Mouse (Mus musculus) heart, embryonic 16.5 days (tissue): ENCODE measurements at regions not wholly inside any gene's neighbourhood (a gene's known extent, or its start where the extent isn't known, plus 50 kb on each side); places are given as distances from the start of the nearest gene placed in this dataset.
A peak's percentile ranks its signal among the peaks of the same experiment; 100 is the strongest.

Experiments
- ATAC-seq: fragments of 200-750 bp; cut with Nextera tagmentation; replicated peaks from 2 replicates; pipeline ENCODE4 v1.8.0; 2017; ENCODE audit warnings: moderate number of reproducible peaks; ENCODE audit not compliant: insufficient read depth, low FRiP score; ENCODE audit errors: extremely low read depth
- H3K27ac ChIP-seq: fragments of 300-500 bp; sonication (generic); 2 replicates; pipeline ENCODE4 v1.5.1; 2014; ENCODE audit warnings: mild to moderate bottlenecking, low read length, control low read depth, moderate library complexity
- H3K27me3 ChIP-seq: fragments of 300-500 bp; sonication (generic); 2 replicates; pipeline ENCODE4 v1.6.1; 2014; ENCODE audit warnings: low read length, mixed read lengths; ENCODE audit not compliant: control insufficient read depth, insufficient read depth
- H3K36me3 ChIP-seq: fragments of 300-500 bp; sonication (generic); 2 replicates; pipeline ENCODE4 v1.6.1; 2014; ENCODE audit not compliant: control insufficient read depth, insufficient read depth
- H3K4me1 ChIP-seq: fragments of 300-500 bp; sonication (generic); 2 replicates; pipeline ENCODE4 v1.6.1; 2014; ENCODE audit warnings: low read length, mixed read lengths; ENCODE audit not compliant: control insufficient read depth, insufficient read depth
- H3K4me2 ChIP-seq: fragments of 300-500 bp; sonication (generic); 2 replicates; pipeline ENCODE4 v1.6.1; 2014; ENCODE audit warnings: low read depth, mild to moderate bottlenecking, control low read depth, low read length
- H3K4me3 ChIP-seq: fragments of 300-500 bp; sonication (generic); 2 replicates; pipeline ENCODE4 v1.5.1; 2014; ENCODE audit warnings: mild to moderate bottlenecking, control low read depth, low read length
- H3K9ac ChIP-seq: fragments of 300-500 bp; sonication (generic); 2 replicates; pipeline ENCODE4 v1.6.1; 2014; ENCODE audit warnings: low read length, control low read depth
- H3K9me3 ChIP-seq: fragments of 300-500 bp; sonication (generic); replicated peaks from 2 replicates; pipeline ENCODE4 v1.6.1; 2016; ENCODE audit warnings: low read length; ENCODE audit not compliant: control insufficient read depth
- WGBS: fragments of 180-500 bp; shearing (Covaris S2); extraction: QIAGEN DNeasy Blood & Tissue Kit; methylation state at CpG from one replicate; pipeline ENCODE4 v1.1.7; 2014; 5-methylcytosine and 5-hydroxymethylcytosine counted together

GRCm38 (mm10) chr16:74809154-74809825, 397.7 kb upstream of the Robo2 start:
- 62% methylated on average over 7 of the region's 7 CpGs for WGBS
- no peaks in the 10 kb centered on the region for H3K27me3 ChIP-seq
- H3K9me3 ChIP-seq = no peaks in the 10 kb centered on the region
- H3K36me3 ChIP-seq = no peaks in the 10 kb centered on the region
- no peak overlapping the region for H3K27ac ChIP-seq
- ATAC-seq = no peak
- H3K9ac ChIP-seq = no peak overlapping the region
- H3K4me3 ChIP-seq = no peak overlapping the region
- H3K4me1 ChIP-seq = no peaks in the 10 kb centered on the region
- H3K4me2 ChIP-seq = no peak overlapping the region

- H3K9ac ChIP-seq = no peak overlapping the region
- 80% methylated on average over 2 of the region's 2 CpGs for WGBS
- H3K4me3 ChIP-seq = no peak overlapping the region
- H3K4me2 ChIP-seq = no peak overlapping the region
- H3K4me1 ChIP-seq = no peaks in the 10 kb centered on the region
- H3K36me3 ChIP-seq = no peaks in the 10 kb centered on the region
- no peak for ATAC-seq
- H3K9me3 ChIP-seq = no peaks in the 10 kb centered on the region
- H3K27ac ChIP-seq = no peak overlapping the region
- no peaks in the 10 kb centered on the region for H3K27me3 ChIP-seq
Observed at GRCm38 (mm10) chr16:74806775-74807174, 395.1 kb upstream of the Robo2 start.

- Histone ChIP-seq H3K4me2 (no peak overlapping the region), H3K36me3 (no peaks in the 10 kb centered on the region), H3K9me3 (no peaks in the 10 kb centered on the region), H3K9ac (no peak overlapping the region), H3K27ac (no peak overlapping the region), H3K27me3 (no peaks in the 10 kb centered on the region), H3K4me3 (no peak overlapping the region), H3K4me1 (no peaks in the 10 kb centered on the region)
- 12% methylated on average over 7 of the region's 7 CpGs for WGBS
- ATAC-seq = 0 out of 2 replicates have a peak, but pooled peaks have one; percentile 52
Observed at GRCm38 (mm10) chr16:74801296-74801695, 389.7 kb upstream of the Robo2 start.

- Histone ChIP-seq H3K9me3 (no peaks in the 10 kb centered on the region), H3K9ac (no peak overlapping the region), H3K27me3 (no peaks in the 10 kb centered on the region), H3K4me1 (no peaks in the 10 kb centered on the region), H3K27ac (no peak overlapping the region), H3K4me2 (no peak overlapping the region), H3K4me3 (no peak overlapping the region), H3K36me3 (no peaks in the 10 kb centered on the region)
- 70% methylated on average over 2 of the region's 2 CpGs for WGBS
- ATAC-seq = no peak
Observed at GRCm38 (mm10) chr16:74796303-74796653, 384.7 kb upstream of the Robo2 start.

GRCm38 (mm10) chr16:74795360-74796302, 384.0 kb upstream of the Robo2 start:
- ATAC-seq = no peak
- H3K4me3 ChIP-seq = no peak overlapping the region
- WGBS = 67% methylated on average over 5 of the region's 5 CpGs

GRCm38 (mm10) chr16:74785365-74786119, 373.9 kb upstream of the Robo2 start:
- Histone ChIP-seq H3K4me2 (no peak overlapping the region), H3K4me1 (no peaks in the 10 kb centered on the region), H3K27me3 (no peaks in the 10 kb centered on the region), H3K4me3 (no peak overlapping the region), H3K36me3 (no peaks in the 10 kb centered on the region), H3K9ac (no peak overlapping the region), H3K27ac (no peak overlapping the region), H3K9me3 (no peaks in the 10 kb centered on the region)
- no peak for ATAC-seq
- 81% methylated on average over 9 of the region's 9 CpGs for WGBS

More at GRCm38 (mm10) chr16:74795360-74796302, 384.0 kb upstream of the Robo2 start:
- no peaks in the 10 kb centered on the region for H3K27me3 ChIP-seq
- H3K9ac ChIP-seq = no peak overlapping the region
- no peaks in the 10 kb centered on the region for H3K4me1 ChIP-seq
- no peaks in the 10 kb centered on the region for H3K9me3 ChIP-seq
- H3K27ac ChIP-seq = no peak overlapping the region
- no peak overlapping the region for H3K4me2 ChIP-seq
- H3K36me3 ChIP-seq = no peaks in the 10 kb centered on the region

GRCm38 (mm10) chr16:74780388-74780787, 368.8 kb upstream of the Robo2 start:
- H3K9ac ChIP-seq = no peak overlapping the region
- no peaks in the 10 kb centered on the region for H3K36me3 ChIP-seq
- H3K27me3 ChIP-seq = no peaks in the 10 kb centered on the region
- WGBS = 82% methylated on average over 2 of the region's 2 CpGs
- no peak overlapping the region for H3K4me3 ChIP-seq
- no peak overlapping the region for H3K27ac ChIP-seq
- no peaks in the 10 kb centered on the region for H3K9me3 ChIP-seq
- no peak overlapping the region for H3K4me2 ChIP-seq
- no peak for ATAC-seq
- no peaks in the 10 kb centered on the region for H3K4me1 ChIP-seq

- H3K4me2 ChIP-seq = no peak overlapping the region
- H3K36me3 ChIP-seq = no peaks in the 10 kb centered on the region
- no peaks in the 10 kb centered on the region for H3K4me1 ChIP-seq
- H3K9ac ChIP-seq = no peak overlapping the region
- no peak overlapping the region for H3K27ac ChIP-seq
- WGBS = 84% methylated on average over 4 of the region's 4 CpGs
- no peak overlapping the region for H3K4me3 ChIP-seq
- no peak for ATAC-seq
- no peaks in the 10 kb centered on the region for H3K27me3 ChIP-seq
- H3K9me3 ChIP-seq = no peaks in the 10 kb centered on the region
Observed at GRCm38 (mm10) chr16:74768264-74768663, 356.6 kb upstream of the Robo2 start.
